Mouse (Mus musculus): Measurements from ENCODE around the gene Gm47985. TPM values are rescaled to one million over a fixed set of nuclear protein-coding genes. Genes with fewer than 3 reads are reported as not detected.

Gm47985 gene
- polyA plus RNA-seq (2014; fragmentation: Illumina TruSeq; extraction: RNeasy Lipid Tissue Mini Kit (QIAGEN cat#74804); ENCODE audit: low read depth, low replicate concordance): not detected

GRCm38 (mm10) chr1:151182266-151182665 lies at the start of gene Gm47985:
Gene Gm47985, plus strand, starts transcription at chr1:151182537.

GRCm38 (mm10) chr1:151192075-151192474 lies 9.7 kb downstream of the Gm47985 start, which contains the start of gene Gm8947:
Gene Gm8947, plus strand, starts transcription at chr1:151192376.

GRCm38 (mm10) chr1:151198120-151198519 lies 15.8 kb downstream of the Gm47985 start, which contains the start of gene Gm47995:
Gene Gm47995, plus strand, starts transcription at chr1:151198448.

GRCm38 (mm10) chr1:151203818-151204217 lies 21.5 kb downstream of the Gm47985 start, which contains the start of gene 3110040M04Rik:
Gene 3110040M04Rik, plus strand, starts transcription at chr1:151204121.

GRCm38 (mm10) chr1:151209824-151210355 lies 27.6 kb downstream of the Gm47985 start, which contains the start of gene Gm47996:
Gene Gm47996, plus strand, starts transcription at chr1:151210131.

Other genes with a start within 250 kb of the Gm47985 start
- gene Hmcn1, start 189.1 kb upstream of the Gm47985 start, polyA plus RNA-seq (2014; fragmentation: Illumina TruSeq; extraction: RNeasy Lipid Tissue Mini Kit (QIAGEN cat#74804); ENCODE audit: low read depth, low replicate concordance): 0.36 TPM
- gene Gm8947, start 9.8 kb downstream of the Gm47985 start, polyA plus RNA-seq (2014; fragmentation: Illumina TruSeq; extraction: RNeasy Lipid Tissue Mini Kit (QIAGEN cat#74804); ENCODE audit: low read depth, low replicate concordance): not detected
- not detected for gene Gm47995, start 15.9 kb downstream of the Gm47985 start, polyA plus RNA-seq (2014; fragmentation: Illumina TruSeq; extraction: RNeasy Lipid Tissue Mini Kit (QIAGEN cat#74804); ENCODE audit: low read depth, low replicate concordance)
- gene 3110040M04Rik, start 21.6 kb downstream of the Gm47985 start, polyA plus RNA-seq (2014; fragmentation: Illumina TruSeq; extraction: RNeasy Lipid Tissue Mini Kit (QIAGEN cat#74804); ENCODE audit: low read depth, low replicate concordance): not detected
- gene Gm47996, start 27.6 kb downstream of the Gm47985 start, polyA plus RNA-seq (2014; fragmentation: Illumina TruSeq; extraction: RNeasy Lipid Tissue Mini Kit (QIAGEN cat#74804); ENCODE audit: low read depth, low replicate concordance): not detected
- 1,126 TPM for gene Ivns1abp, start 161.9 kb downstream of the Gm47985 start, polyA plus RNA-seq (2014; fragmentation: Illumina TruSeq; extraction: RNeasy Lipid Tissue Mini Kit (QIAGEN cat#74804); ENCODE audit: low read depth, low replicate concordance)
- gene Swt1, start 245.9 kb downstream of the Gm47985 start, polyA plus RNA-seq (2014; fragmentation: Illumina TruSeq; extraction: RNeasy Lipid Tissue Mini Kit (QIAGEN cat#74804); ENCODE audit: low read depth, low replicate concordance): 46.1 TPM
- gene Trmt1l, start 246.0 kb downstream of the Gm47985 start, polyA plus RNA-seq (2014; fragmentation: Illumina TruSeq; extraction: RNeasy Lipid Tissue Mini Kit (QIAGEN cat#74804); ENCODE audit: low read depth, low replicate concordance): 30.3 TPM

All from kidney, adult 10 weeks (tissue).